Comparison of ENCODE assay signal across 10 mouse cellular contexts in genomic region chr10:18341444-18342196, GRCm38 (mm10). TPM values are rescaled to one million over a fixed set of nuclear protein-coding genes. Genes with fewer than 3 reads are reported as not detected.
DNase-seq lines count a peak whose midpoint lies in the region; ATAC-seq and TF ChIP-seq lines count a peak whose summit lies in the region.
"Had no signal": no experiment of that assay in that cellular context is flagged by ENCODE, and none has a peak within 500 bp of the region (broad histone marks: within the 10 kb centered on the region; RNA-seq: fewer than 3 reads in every experiment).

No protein-coding gene starts in this region.

- H3K4me1 ChIP-seq in hindbrain, embryonic 12.5 days, result peaks cover 12% of the 10 kb centered on the region
- no peaks in the 10 kb centered on the region; the same call in 1 of the 2 replicates for H3K4me1 ChIP-seq in hindbrain, embryonic 16.5 days (ENCODE audit: control insufficient read depth, insufficient read depth, low read depth, low read length)
- peaks cover 33% of the 10 kb centered on the region for H3K4me1 ChIP-seq in embryonic facial prominence, embryonic 10.5 days
- H3K4me1 ChIP-seq in limb, embryonic 10.5 days, result peaks cover 27% of the 10 kb centered on the region
- no peaks in the 10 kb centered on the region for H3K4me1 ChIP-seq in thymus, adult 2 months (replicated peaks; ENCODE audit: control insufficient read depth, insufficient read depth, low read length)

- peak; percentile 29 for DNase-seq in A20 (ENCODE audit: low read depth, low spot score)
- DNase-seq in embryonic facial prominence, embryonic 10.5 days (ENCODE audit: low spot score), result peak; percentile 43
- DNase-seq in limb, embryonic 10.5 days (ENCODE audit: low spot score), result no peak
- DNase-seq in left cerebral cortex, adult 9 months (ENCODE audit: low spot score in 2 of 2), result no peak
- no peak for DNase-seq in thymus, adult 2 months
- DNase-seq: cerebellum, postnatal 25 days; right cerebral cortex, adult 18-20 months had no signal

- TF ChIP-seq POLR2A in thymus, adult 2 months (IDR thresholded peaks at IDR 0.05; ENCODE audit: control insufficient read depth, extremely low read depth, insufficient read depth, low read length, poor library complexity), result no peak

- no peaks in the 10 kb centered on the region for H3K9me3 ChIP-seq in hindbrain, embryonic 12.5 days (replicated peaks)
- no peaks in the 10 kb centered on the region for H3K9me3 ChIP-seq in hindbrain, embryonic 16.5 days (ENCODE audit: control insufficient read depth, low read length)
- no peaks in the 10 kb centered on the region for H3K9me3 ChIP-seq in embryonic facial prominence, embryonic 10.5 days
- no peaks in the 10 kb centered on the region for H3K9me3 ChIP-seq in limb, embryonic 10.5 days (replicated peaks)

- no peak overlapping the region for H3K9ac ChIP-seq in hindbrain, embryonic 12.5 days
- H3K9ac ChIP-seq in hindbrain, embryonic 16.5 days (ENCODE audit: low read depth, low read length), result no peak overlapping the region

- H3K27me3 ChIP-seq in hindbrain, embryonic 12.5 days, result no peaks in the 10 kb centered on the region
- no peaks in the 10 kb centered on the region for H3K27me3 ChIP-seq in hindbrain, embryonic 16.5 days (replicated peaks; ENCODE audit: control insufficient read depth, insufficient read depth, low read length)
- H3K27me3 ChIP-seq in embryonic facial prominence, embryonic 10.5 days (replicated peaks; ENCODE audit: low read depth, poor library complexity, severe bottlenecking), result no peaks in the 10 kb centered on the region
- H3K27me3 ChIP-seq in limb, embryonic 10.5 days (ENCODE audit: low read depth, poor library complexity, severe bottlenecking), result no peaks in the 10 kb centered on the region
- H3K27me3 ChIP-seq in thymus, adult 2 months (ENCODE audit: control insufficient read depth, insufficient read depth, low read length), result no peaks in the 10 kb centered on the region

- 26% methylated on average over 15 of the region's 15 CpGs for WGBS in hindbrain, embryonic 12.5 days
- WGBS in hindbrain, embryonic 16.5 days, result 25% methylated on average over 15 of the region's 15 CpGs
- WGBS in embryonic facial prominence, embryonic 10.5 days, result 37% methylated on average over 15 of the region's 15 CpGs
- 39% methylated on average over 15 of the region's 15 CpGs for WGBS in limb, embryonic 10.5 days
- 64% methylated on average over 15 of the region's 15 CpGs for WGBS in thymus, adult 2 months

- H3K4me3 ChIP-seq in hindbrain, embryonic 12.5 days, result no peak overlapping the region
- no peak overlapping the region for H3K4me3 ChIP-seq in hindbrain, embryonic 16.5 days (ENCODE audit: low read length)
- H3K4me3 ChIP-seq in embryonic facial prominence, embryonic 10.5 days, result 0 out of 2 replicates have a peak overlapping the region, but pooled peaks have one; percentile 18
- H3K4me3 ChIP-seq in limb, embryonic 10.5 days, result peak overlapping the region; percentile 17; the same call in 1 of the 2 replicates
- H3K4me3 ChIP-seq in thymus, adult 2 months (ENCODE audit: control insufficient read depth, insufficient read depth, low read length), result no peak overlapping the region

- H3K36me3 ChIP-seq in hindbrain, embryonic 12.5 days, result no peaks in the 10 kb centered on the region
- H3K36me3 ChIP-seq in hindbrain, embryonic 16.5 days (ENCODE audit: control insufficient read depth, insufficient read depth, low read length), result no peaks in the 10 kb centered on the region
- peaks cover 3% of the 10 kb centered on the region for H3K36me3 ChIP-seq in embryonic facial prominence, embryonic 10.5 days (replicated peaks)
- H3K36me3 ChIP-seq in limb, embryonic 10.5 days, result no peaks in the 10 kb centered on the region
- H3K36me3 ChIP-seq in thymus, adult 2 months (ENCODE audit: control insufficient read depth, insufficient read depth, low read length), result no peaks in the 10 kb centered on the region

- no peak for TF ChIP-seq CTCF in thymus, adult 2 months (IDR thresholded peaks at IDR 0.05; ENCODE audit: borderline replicate concordance, control insufficient read depth, extremely low read depth, insufficient read depth, low read length, poor library complexity)

- H3K4me2 ChIP-seq in hindbrain, embryonic 12.5 days (replicated peaks), result peak overlapping the region; percentile 5; the same call in 1 of the 2 replicates
- H3K4me2 ChIP-seq in hindbrain, embryonic 16.5 days (ENCODE audit: low read length), result no peak overlapping the region

- no peak for ATAC-seq in hindbrain, embryonic 12.5 days (ENCODE audit: low FRiP score)
- no peak for ATAC-seq in hindbrain, embryonic 16.5 days
- ATAC-seq in megakaryocyte progenitor cell, adult 5-6 weeks (replicated peaks; ENCODE audit: poor library complexity), result no peak

- no peak overlapping the region for H3K27ac ChIP-seq in hindbrain, embryonic 12.5 days
- no peak overlapping the region for H3K27ac ChIP-seq in hindbrain, embryonic 16.5 days (ENCODE audit: low read depth, low read length)
- peak overlapping the region; percentile 40 for H3K27ac ChIP-seq in embryonic facial prominence, embryonic 10.5 days (replicated peaks)
- H3K27ac ChIP-seq in limb, embryonic 10.5 days, result peak overlapping the region; percentile 30; the same call in 1 of the 2 replicates
- no peak overlapping the region for H3K27ac ChIP-seq in thymus, adult 2 months (ENCODE audit: control insufficient read depth, insufficient read depth, low read length)

RNA-seq across cellular contexts. Expression of gene Nhsl1, which starts 22.8 kb away (rescaled TPM):
- 21.9 and 22.0 TPM in 2 replicates for polyA plus RNA-seq in hindbrain, embryonic 12.5 days (2016; fragmentation: Nextera tagmentation; extraction: Ambion mirVana)
- 12.8 and 14.4 TPM in 2 replicates for polyA plus RNA-seq in hindbrain, embryonic 16.5 days (2015; fragmentation: Nextera tagmentation; extraction: Ambion mirVana)
- 12.6 and 12.9 TPM in 2 replicates for polyA plus RNA-seq in embryonic facial prominence, embryonic 10.5 days (2016; fragmentation: Nextera tagmentation; extraction: Ambion mirVana)
- 7.8 and 8.6 TPM in 2 replicates for polyA plus RNA-seq in limb, embryonic 10.5 days (2016; fragmentation: Nextera tagmentation; extraction: Ambion mirVana)
- 15.9 and 18.1 TPM in 2 replicates for polyA plus RNA-seq in thymus, adult 2 months (2012; rRNA removed)
- 0.83 and 2.5 TPM in 2 replicates for total RNA-seq in megakaryocyte progenitor cell, adult 5-6 weeks (2015)
- total RNA-seq in megakaryocyte progenitor cell, adult 5-6 weeks (2017), result 0.25 and 0.91 TPM in 2 replicates

Comparison
In these comparisons a context has a peak if more than half of its experiments do, and no peak if none do; other contexts are left out.
1. H3K27ac ChIP-seq: peak in embryonic facial prominence, embryonic 10.5 days (single experiment) and limb, embryonic 10.5 days (single experiment); none in hindbrain, embryonic 12.5 days (single experiment), hindbrain, embryonic 16.5 days (single experiment) and thymus, adult 2 months (single experiment).
2. H3K4me3 ChIP-seq: peak in embryonic facial prominence, embryonic 10.5 days (single experiment) and limb, embryonic 10.5 days (single experiment); none in hindbrain, embryonic 12.5 days (single experiment), hindbrain, embryonic 16.5 days (single experiment) and thymus, adult 2 months (single experiment).
3. DNase-seq: peak in A20 (single experiment) and embryonic facial prominence, embryonic 10.5 days (single experiment); none in limb, embryonic 10.5 days (single experiment), left cerebral cortex, adult 9 months (0 of 2) and thymus, adult 2 months (single experiment).